Mouse (Mus musculus): ENCODE data around the gene Lims1.
A peak's percentile ranks its signal among the peaks of the same experiment; 100 is the strongest.

GRCm38 (mm10) chr10:58320881-58321280, 2.4 kb upstream of the Lims1 start:
- TF ChIP-seq CTCF (IDR thresholded peaks at IDR 0.05) (no peak), EP300 (IDR thresholded peaks at IDR 0.05) (0 out of 2 replicates have a peak, but pooled peaks have one; percentile 26)

Data from lung, postnatal 0 days (tissue).